Mouse (Mus musculus) heart, embryonic 11.5 days (tissue): ENCODE measurements around the gene Zc3h14. TPM values are rescaled to one million over a fixed set of nuclear protein-coding genes. Genes with fewer than 3 reads are reported as not detected.

Source experiments
- ATAC-seq: fragments of 200-750 bp; cut with Nextera tagmentation; replicated peaks from 2 replicates; pipeline ENCODE4 v1.8.0; 2017; ENCODE audit warnings: moderate library complexity; ENCODE audit not compliant: insufficient number of reproducible peaks, low FRiP score, low TSS enrichment
- H3K27ac ChIP-seq: fragments of 300-500 bp; sonication (generic); 2 replicates; pipeline ENCODE4 v1.5.1; 2014; ENCODE audit warnings: mild to moderate bottlenecking, low read depth, low read length
- H3K27me3 ChIP-seq: fragments of 300-500 bp; sonication (generic); 2 replicates; pipeline ENCODE4 v1.6.1; 2014; ENCODE audit warnings: mild to moderate bottlenecking, low read length, mixed read lengths; ENCODE audit not compliant: control insufficient read depth, insufficient read depth
- H3K36me3 ChIP-seq: fragments of 300-500 bp; sonication (generic); 2 replicates; pipeline ENCODE4 v1.6.1; 2014; ENCODE audit warnings: mild to moderate bottlenecking, low read length, moderate library complexity, mixed read lengths; ENCODE audit not compliant: control insufficient read depth, insufficient read depth
- H3K4me1 ChIP-seq: fragments of 300-500 bp; sonication (generic); 2 replicates; pipeline ENCODE4 v1.6.1; 2014; ENCODE audit warnings: low read length; ENCODE audit not compliant: control insufficient read depth, insufficient read depth
- H3K4me2 ChIP-seq: fragments of 300-500 bp; sonication (generic); 2 replicates; pipeline ENCODE4 v1.6.1; 2014; ENCODE audit warnings: mild to moderate bottlenecking, moderate library complexity
- H3K4me3 ChIP-seq: fragments of 300-500 bp; sonication (generic); 2 replicates; pipeline ENCODE4 v1.5.1; 2014; ENCODE audit warnings: low read depth, low read length
- H3K9ac ChIP-seq: fragments of 300-500 bp; sonication (generic); 2 replicates; pipeline ENCODE4 v1.6.1; 2014; ENCODE audit warnings: mild to moderate bottlenecking, low read depth, low read length, moderate library complexity
- H3K9me3 ChIP-seq: fragments of 300-500 bp; sonication (generic); replicated peaks from 2 replicates; pipeline ENCODE4 v1.6.1; 2016; ENCODE audit warnings: low read length; ENCODE audit not compliant: control insufficient read depth
- WGBS: fragments of 180-500 bp; shearing (Covaris S2); extraction: QIAGEN DNeasy Blood & Tissue Kit; methylation state at CpG from one replicate; pipeline ENCODE4 v1.1.7; 2014; ENCODE audit not compliant: insufficient replicate concordance; 5-methylcytosine and 5-hydroxymethylcytosine counted together
- polyA plus RNA-seq: library from polyadenylated mRNA; unstranded; fragments of >200 nt; fragmentation: Nextera tagmentation; extraction: Ambion mirVana; gene quantifications from 2 replicates; pipeline ENCODE4 v1.2.1, GENCODE M21; 2014

Gene Zc3h14
- polyA plus RNA-seq, 1 experiment from 2014 or later = 110 TPM

DNA sequence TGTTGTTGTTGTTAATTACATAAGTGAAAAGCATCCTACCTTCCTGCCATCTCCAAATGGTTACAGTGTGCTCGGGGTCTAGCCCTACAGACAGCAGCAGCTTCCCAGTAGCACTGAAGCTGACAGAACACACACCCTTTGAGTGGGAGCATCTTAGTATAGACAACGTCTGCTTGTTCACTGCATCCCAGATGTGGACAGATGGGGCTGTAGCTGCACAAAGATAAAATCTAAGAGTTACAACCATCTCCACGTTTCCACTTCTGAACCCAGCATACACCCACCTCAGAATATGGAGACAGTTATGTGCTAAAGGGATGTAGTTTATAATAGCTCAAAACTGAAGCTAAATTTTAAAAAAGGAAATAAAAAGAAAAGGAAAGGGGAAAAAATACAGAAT lies 55.5 kb downstream of the Zc3h14 start:
- Histone ChIP-seq H3K9ac (no peak overlapping the region), H3K27ac (no peak overlapping the region), H3K4me3 (no peak overlapping the region), H3K4me2 (no peak overlapping the region), H3K9me3 (no peaks in the 10 kb centered on the region), H3K36me3 (no peaks in the 10 kb centered on the region), H3K27me3 (no peaks in the 10 kb centered on the region), H3K4me1 (no peaks in the 10 kb centered on the region)
- no peak for ATAC-seq
- WGBS = 65% methylated on average over 3 of the region's 3 CpGs

DNA sequence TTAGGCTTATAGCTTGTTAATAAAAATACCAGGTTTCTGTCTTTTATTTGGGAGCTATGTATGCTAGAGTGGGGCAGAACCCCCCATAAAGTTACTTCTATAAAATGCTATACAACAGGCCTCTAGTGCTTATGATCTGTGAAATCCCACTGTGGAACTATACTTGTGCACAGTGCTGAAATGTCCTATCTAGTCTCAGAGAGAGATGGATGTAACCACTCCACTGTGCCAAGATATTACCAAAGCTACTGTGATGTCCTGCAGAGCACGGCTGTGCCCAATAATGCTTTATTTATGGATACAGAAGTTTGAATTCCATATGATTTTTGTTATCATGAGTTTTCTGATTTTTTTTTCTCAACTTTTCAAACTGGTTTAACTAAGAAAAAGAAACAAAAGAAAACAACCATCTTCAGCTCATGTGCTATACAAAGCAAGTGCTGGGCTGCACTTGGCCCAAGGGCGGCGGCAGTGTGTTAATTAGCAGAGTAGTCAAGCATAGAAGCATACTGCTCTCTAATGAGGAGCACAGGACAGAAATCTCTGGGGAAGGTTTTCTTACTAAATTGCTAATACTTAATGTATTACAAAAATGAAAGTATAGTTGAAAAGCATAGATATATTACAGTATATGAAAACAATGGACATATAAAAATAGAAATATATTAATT lies 57.4 kb downstream of the Zc3h14 start:
- 83% methylated on average over 3 of the region's 3 CpGs for WGBS
- Histone ChIP-seq H3K4me2 (no peak overlapping the region), H3K27me3 (no peaks in the 10 kb centered on the region), H3K36me3 (no peaks in the 10 kb centered on the region), H3K9me3 (no peaks in the 10 kb centered on the region), H3K27ac (no peak overlapping the region), H3K4me1 (no peaks in the 10 kb centered on the region), H3K4me3 (no peak overlapping the region), H3K9ac (no peak overlapping the region)
- no peak for ATAC-seq

DNA sequence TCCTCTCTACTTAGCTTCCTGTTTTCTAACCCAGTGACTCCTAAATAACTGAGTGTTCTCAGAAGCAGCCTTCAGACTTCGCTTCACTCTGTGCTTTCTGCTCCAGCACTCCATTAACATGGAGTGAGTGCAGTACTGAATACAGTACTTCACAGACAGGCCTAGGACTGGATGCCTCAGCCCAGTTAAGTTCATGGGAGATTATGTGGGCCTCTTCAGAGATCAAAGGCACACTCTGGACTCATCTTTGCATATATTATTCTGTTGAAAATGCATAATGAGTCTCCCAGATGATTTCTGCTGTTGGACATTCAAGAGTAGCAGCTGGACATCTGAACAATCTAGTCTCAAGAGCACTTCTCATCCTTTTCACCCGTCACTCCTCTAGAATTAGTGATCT lies 74.0 kb downstream of the Zc3h14 start:
- H3K4me3 ChIP-seq = no peak overlapping the region
- no peak overlapping the region for H3K9ac ChIP-seq
- no peak for ATAC-seq
- no peaks in the 10 kb centered on the region for H3K9me3 ChIP-seq
- H3K27me3 ChIP-seq = no peaks in the 10 kb centered on the region
- H3K4me1 ChIP-seq = no peaks in the 10 kb centered on the region
- H3K4me2 ChIP-seq = no peak overlapping the region
- no peak overlapping the region for H3K27ac ChIP-seq
- WGBS = 80% methylated on average over 2 of the region's 2 CpGs
- no peaks in the 10 kb centered on the region for H3K36me3 ChIP-seq

DNA sequence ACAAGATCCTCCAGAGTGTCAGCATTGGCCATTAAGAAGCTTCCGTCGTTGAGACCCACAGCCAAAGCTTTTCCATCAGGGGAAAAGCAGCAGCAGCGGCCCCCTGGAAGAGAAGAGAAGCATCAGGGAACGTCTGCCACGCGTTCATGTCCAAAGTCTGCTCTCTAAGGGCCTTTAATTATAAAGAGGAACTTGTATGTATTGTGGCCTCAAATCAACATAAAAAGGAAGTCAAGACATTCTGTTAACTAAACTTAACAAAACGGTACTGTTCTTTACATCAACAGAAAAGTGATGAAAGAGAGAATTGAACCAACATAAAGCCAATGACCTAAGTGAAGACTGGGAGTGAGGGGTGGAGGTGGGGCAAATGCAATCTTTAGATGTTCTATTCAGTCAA lies 84.4 kb downstream of the Zc3h14 start:
- 79% methylated on average over 7 of the region's 7 CpGs for WGBS
- Histone ChIP-seq H3K4me1 (no peaks in the 10 kb centered on the region), H3K4me3 (no peak overlapping the region), H3K4me2 (no peak overlapping the region), H3K36me3 (no peaks in the 10 kb centered on the region), H3K9me3 (no peaks in the 10 kb centered on the region), H3K9ac (no peak overlapping the region), H3K27ac (no peak overlapping the region), H3K27me3 (no peaks in the 10 kb centered on the region)
- ATAC-seq = no peak

DNA sequence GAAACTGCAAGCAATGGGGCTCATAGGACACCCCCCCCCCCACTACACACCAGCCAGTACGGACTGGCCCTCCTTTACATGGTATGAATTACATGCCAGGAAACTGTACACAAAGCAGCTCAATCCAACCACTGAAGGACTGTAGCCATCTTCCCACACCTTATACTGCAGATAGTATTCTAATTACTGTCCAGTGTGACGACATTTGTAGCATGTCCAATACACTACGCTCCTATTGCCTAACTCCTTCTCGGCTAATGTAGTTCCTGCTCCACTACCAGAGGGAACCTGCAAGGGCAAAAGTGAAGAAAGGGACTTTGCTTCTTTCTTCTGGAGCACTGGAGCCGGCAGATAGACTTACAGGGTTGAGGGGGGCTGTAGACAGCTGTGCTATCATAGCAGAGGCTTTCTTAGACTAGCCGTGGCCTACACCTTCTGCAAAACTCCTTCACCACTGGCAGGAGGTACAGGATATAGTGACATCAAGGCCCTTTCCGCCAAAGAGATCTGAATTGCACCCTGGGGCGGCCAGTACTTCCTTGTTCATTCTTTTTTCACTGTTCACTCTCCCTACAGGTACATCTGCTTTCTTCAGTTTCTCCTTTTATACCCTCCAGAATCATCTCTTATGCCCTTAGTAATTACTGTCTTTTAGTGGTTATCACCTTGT lies 86.3 kb downstream of the Zc3h14 start:
- H3K4me2 ChIP-seq = no peak overlapping the region
- no peaks in the 10 kb centered on the region for H3K9me3 ChIP-seq
- H3K4me3 ChIP-seq = no peak overlapping the region
- no peaks in the 10 kb centered on the region for H3K4me1 ChIP-seq
- H3K9ac ChIP-seq = no peak overlapping the region
- no peak for ATAC-seq
- no peaks in the 10 kb centered on the region for H3K27me3 ChIP-seq
- 76% methylated on average over 8 of the region's 8 CpGs for whole genome bisulfite sequencing
- no peaks in the 10 kb centered on the region for H3K36me3 ChIP-seq
- H3K27ac ChIP-seq = no peak overlapping the region

DNA sequence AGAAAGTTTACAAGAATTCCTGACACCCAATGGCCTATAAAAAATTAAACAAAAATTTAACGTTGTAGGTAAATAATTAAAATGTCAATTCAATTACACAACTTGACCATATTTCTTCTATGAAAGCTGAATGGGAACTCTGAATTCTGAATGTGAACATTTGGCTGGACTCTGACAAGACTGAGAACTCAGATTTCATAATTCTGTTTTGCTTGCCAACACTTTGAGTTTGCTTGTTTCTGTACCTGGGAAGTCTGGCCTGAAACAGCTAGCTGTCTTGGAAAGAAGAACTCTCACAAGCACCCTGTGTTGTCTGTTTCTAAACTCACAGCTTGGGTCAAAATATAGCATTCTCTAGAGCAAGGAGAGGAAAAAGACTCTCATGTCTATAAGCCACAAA lies 87.1 kb downstream of the Zc3h14 start:
- Histone ChIP-seq H3K36me3 (no peaks in the 10 kb centered on the region), H3K4me3 (no peak overlapping the region), H3K9ac (no peak overlapping the region), H3K27ac (no peak overlapping the region), H3K27me3 (no peaks in the 10 kb centered on the region), H3K4me2 (no peak overlapping the region), H3K4me1 (no peaks in the 10 kb centered on the region), H3K9me3 (no peaks in the 10 kb centered on the region)
- no peak for ATAC-seq
- WGBS = 67% methylated on average over 1 of the region's 1 CpGs

DNA sequence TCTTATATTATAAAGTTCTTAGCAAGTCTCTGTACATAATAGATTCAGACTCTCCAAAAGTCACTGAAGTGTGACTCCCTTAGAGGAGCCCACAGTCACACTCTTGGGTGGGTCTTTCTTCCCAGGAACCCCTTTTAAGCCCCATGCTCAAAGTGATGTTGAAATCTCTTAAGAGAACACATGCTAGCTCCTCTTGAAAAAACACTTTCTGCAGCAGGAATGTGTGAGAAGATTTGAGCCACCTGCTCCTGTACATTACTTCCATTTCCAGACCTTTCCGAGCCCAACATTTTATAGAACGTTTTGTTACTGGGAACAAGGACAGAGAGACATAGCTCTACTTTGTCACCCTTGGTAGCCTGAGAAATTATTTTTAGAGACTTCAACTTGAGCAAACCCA lies 88.1 kb downstream of the Zc3h14 start:
- Histone ChIP-seq H3K27me3 (no peaks in the 10 kb centered on the region), H3K36me3 (no peaks in the 10 kb centered on the region), H3K4me1 (no peaks in the 10 kb centered on the region), H3K27ac (no peak overlapping the region), H3K9me3 (no peaks in the 10 kb centered on the region), H3K9ac (no peak overlapping the region), H3K4me3 (no peak overlapping the region), H3K4me2 (no peak overlapping the region)
- no peak for ATAC-seq
- 63% methylated on average over 2 of the region's 2 CpGs for WGBS

DNA sequence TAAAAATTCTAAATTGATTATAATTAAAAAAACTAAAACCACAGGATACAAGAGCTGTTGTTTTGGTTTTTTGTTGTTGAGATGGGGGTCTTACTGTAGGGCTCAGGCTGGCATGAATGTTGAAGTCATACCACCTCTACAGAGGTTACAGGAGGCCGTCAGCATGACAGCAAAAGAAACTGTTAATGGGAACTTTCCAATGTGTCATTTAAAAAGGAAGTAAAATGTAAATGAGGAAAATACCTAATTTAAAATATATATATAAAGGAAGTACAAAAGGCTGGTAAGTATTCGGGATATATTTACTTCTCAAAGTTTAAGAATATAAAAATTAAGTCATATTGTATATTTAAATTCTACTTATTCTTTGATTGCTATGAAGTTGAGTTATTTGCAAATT lies 88.7 kb downstream of the Zc3h14 start:
- Histone ChIP-seq H3K9ac (no peak overlapping the region), H3K9me3 (no peaks in the 10 kb centered on the region), H3K4me3 (no peak overlapping the region), H3K4me2 (no peak overlapping the region), H3K27me3 (no peaks in the 10 kb centered on the region), H3K27ac (no peak overlapping the region), H3K4me1 (no peaks in the 10 kb centered on the region), H3K36me3 (no peaks in the 10 kb centered on the region)
- ATAC-seq = no peak
- 78% methylated on average over 2 of the region's 2 CpGs for WGBS
